Mouse (Mus musculus) CD4-positive helper T cell, adult 2 months (primary cell): ENCODE results near the gene Acbd3.

Experiments
- DNase-seq: peaks from one replicate; pipeline ENCODE4 v3.0.0-alpha.2; 2012; ENCODE audit warnings: low read depth, missing footprints, low spot score

The Acbd3 gene

DNA sequence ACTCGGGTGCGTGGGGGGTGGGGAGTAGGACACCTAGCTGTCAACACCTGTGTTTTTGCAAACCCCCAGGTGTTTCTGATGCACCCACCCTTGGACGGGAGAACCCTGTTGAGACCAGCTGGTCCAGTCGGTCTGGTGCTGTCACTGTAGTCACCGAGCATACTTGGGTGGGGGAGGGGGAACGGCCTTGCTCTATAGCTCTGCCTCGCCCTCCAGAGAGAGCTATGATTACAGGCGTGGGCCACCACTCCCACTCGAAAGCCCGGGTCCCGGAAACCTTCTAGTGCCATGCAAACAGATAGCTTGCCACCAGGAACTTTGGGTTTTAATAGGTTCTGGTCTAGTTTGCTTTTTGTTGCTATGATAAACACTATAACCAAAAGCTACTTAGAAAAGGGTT is 36.3 kb downstream of the Acbd3 start:
- no peak for DNase-seq

DNA sequence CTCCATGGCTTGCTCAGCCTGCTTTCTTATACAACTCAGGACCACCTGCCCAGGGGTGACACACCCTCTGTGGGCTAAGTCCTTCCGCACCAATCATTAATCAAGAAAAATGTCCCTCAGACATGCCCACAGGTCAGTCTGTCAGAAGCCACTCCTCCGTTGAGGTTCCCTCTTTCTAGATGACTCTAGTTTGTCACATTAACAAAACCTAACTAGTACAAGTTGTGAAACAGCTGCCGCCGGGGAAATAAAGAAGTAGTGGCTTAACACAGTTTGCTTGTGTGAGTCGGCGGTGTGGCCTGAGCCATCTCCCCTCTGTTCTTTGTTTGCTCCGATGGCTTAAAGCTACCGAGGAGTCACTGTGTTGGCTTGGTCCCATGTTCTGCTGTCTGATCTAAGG is 36.8 kb downstream of the Acbd3 start:
- no peak for DNase-seq

DNA sequence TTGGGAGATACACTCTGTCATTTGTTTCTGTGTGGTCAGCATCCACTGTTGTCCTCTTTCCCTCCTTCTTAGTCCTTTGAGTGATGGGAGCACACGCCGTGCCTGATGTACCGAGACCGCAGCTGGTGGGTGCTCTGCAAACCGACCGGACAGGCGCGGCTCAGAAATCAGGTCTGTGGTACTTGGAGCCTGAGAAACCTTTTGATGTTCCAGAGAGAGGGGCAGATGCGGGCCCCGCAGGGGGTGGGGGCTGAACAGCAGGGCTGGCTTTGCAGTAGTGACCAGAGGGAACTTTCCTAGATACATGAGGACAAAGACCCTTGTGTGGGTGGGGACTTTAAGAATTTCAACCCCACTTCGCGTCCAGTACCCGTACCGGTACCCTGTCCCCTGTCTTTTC is 37.5 kb downstream of the Acbd3 start:
- DNase-seq, result no peak

DNA sequence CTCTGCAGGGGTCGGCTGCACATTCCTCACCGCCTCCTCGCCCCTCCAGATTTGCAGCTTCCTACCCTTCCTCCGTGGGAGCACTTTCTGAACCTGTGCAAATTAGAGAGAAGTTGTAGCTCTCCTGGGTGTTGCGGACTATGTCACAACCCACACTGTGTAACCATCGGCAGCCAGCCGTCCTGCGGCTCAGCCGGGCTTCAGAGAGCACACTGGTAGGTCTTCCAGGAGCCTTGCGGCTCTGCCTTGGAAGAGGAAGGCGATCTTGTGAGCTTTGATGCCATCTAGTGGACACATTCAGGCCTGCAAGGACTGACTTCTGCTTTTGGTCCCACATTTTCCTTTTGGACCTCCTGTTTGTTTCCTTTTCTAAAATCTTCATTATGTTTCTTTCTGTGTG is 38.0 kb downstream of the Acbd3 start:
- peak; percentile 82 for DNase-seq

GRCm38 (mm10) chr1:180765393-180765792 is 39.5 kb downstream of the Acbd3 start:
- peak; percentile 28 for DNase-seq

- DNase-seq, result peak; percentile 66
Observed at GRCm38 (mm10) chr1:180766557-180766956, 40.7 kb downstream of the Acbd3 start.

GRCm38 (mm10) chr1:180767541-180768333 is 41.9 kb downstream of the Acbd3 start:
- DNase-seq, result peak; percentile 63

- peak; percentile 84 for DNase-seq
Observed at GRCm38 (mm10) chr1:180768334-180769168, 42.7 kb downstream of the Acbd3 start.

- no peak for DNase-seq
Observed at GRCm38 (mm10) chr1:180771306-180771705, 45.5 kb downstream of the Acbd3 start.

- DNase-seq, result no peak
Observed at GRCm38 (mm10) chr1:180771722-180772121, 45.9 kb downstream of the Acbd3 start.

DNA sequence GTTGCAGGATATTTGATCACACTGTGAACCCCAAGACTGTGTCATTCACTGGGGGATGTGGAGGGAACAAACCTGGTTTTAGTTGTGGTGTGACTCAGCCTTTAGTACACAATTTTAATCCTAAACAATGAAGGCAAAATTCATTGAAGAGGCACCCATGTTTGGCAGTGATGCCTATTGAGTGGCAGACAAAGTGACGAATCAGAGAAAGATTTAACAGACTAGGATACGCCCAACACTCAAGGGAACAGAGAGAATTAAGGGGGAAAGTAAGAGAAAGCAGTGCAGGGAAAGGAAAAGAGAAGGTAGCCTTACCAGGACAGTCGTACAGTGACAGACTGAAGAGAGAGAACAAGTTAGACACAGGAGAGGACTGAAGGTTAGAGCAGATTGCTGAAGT is 46.4 kb downstream of the Acbd3 start:
- no peak for DNase-seq

GRCm38 (mm10) chr1:180774664-180775063 is 48.8 kb downstream of the Acbd3 start:
- DNase-seq, result peak; percentile 66

GRCm38 (mm10) chr1:180775317-180775716 is 49.5 kb downstream of the Acbd3 start:
- DNase-seq, result peak; percentile 38

DNA sequence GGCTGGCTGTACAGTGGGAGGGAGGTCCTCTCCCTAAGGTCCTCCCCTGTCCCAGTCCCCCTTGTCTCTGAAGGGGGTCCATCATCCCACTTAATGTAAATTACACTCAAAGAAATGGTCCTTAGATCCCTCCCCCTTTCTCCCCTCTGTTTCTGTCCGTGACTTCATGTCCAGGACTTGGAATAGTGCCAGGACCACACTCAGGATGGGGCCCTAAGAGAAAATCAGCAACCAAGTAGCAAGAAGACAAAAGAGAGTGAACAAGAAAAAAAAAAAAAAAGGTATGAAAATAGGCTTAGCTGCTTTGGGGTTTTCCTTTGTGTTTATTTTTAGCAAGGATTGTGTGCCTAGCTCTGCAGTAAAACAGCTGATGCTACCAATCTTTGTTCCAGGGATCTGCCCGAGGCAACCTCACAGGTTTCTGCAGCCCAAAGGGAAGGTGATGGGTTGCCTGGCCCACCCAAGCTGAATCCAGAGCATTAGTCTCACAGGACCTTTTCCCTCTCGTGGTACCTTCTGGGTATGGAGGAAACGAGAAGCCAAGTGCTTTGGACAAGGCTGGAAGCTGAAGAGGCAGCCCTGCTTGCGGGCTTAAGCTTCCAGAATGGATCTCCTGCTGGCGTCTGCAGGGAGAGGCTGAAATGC is 50.1 kb downstream of the Acbd3 start:
- DNase-seq, result no peak

- no peak for DNase-seq
Observed at GRCm38 (mm10) chr1:180776494-180776893, 50.7 kb downstream of the Acbd3 start.

DNA sequence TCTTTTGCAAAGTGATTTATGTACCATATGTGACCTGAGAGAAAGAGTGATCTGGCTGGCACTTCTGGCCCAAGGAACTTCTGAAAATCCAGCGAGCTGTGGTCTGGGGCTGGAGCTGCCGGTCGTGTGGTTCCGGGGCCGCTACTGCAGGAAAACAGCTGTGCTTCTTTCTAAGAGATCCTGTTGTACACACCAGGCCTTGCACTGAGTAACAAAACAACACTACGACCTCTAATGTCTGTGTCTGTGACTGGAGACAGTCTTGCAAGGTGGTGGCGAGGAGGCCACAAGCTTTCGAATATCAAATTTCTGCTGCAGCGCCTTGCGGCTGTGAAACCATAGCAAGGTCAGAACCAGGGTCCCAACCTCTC is 51.4 kb downstream of the Acbd3 start:
- DNase-seq, result no peak

DNA sequence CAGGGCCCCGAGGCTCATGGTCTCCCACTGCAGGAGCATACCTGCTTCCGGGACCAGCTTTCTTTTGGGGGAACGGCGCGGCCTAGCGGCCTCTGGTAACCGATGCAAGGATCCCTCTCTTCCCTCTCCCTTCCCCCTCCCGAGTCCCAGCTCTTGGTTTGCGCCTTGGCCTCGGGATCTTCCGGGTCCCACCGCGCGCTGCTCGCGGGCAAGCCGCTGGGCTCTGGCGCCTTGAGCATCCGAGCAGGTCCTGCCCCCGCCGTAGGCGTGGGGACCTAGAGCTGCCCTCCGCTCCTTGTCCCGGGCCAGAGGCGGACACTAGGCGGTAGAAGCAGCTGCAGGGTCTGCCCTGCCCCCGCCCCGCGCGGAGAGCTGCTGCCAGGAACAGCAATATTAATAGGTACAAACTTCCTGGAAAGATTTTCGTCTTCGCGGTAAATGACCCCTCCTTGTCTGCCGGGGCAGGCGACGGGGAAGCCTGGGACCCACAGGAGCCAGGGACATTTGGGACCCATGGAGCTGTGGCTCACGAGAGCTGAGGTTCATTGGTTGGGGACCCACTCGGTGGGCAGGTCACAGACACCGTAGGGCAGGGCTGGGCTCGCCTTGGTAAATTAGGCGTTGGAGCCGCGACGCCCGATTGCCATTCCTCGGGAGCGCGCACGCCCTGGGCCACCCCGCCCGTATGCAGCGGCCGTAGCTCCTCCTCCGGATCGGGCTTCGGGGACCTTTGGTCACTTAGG is 52.0 kb downstream of the Acbd3 start:
- peak; percentile 77 for DNase-seq

GRCm38 (mm10) chr1:180778403-180778754 is 52.5 kb downstream of the Acbd3 start:
- no peak for DNase-seq

DNA sequence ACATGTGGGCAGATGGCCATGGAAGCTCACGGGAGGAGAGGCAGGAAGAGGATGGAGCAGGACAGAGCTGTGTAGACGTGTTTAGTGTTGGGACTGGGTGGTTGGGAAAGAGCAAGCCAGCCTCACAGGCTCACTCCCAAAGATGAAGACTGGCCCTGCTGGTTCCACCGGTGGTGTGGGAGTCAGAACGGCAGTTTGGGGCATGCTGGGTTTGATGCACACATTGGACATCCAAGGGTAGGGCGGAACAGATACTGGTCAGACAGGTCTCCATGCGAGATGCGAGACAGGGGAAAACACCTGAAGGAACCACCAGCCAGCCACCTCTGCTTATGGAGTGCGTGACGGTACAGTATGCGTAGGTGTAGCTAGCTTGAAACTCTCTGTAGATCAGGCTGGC is 53.1 kb downstream of the Acbd3 start:
- DNase-seq, result peak; percentile 24

DNA sequence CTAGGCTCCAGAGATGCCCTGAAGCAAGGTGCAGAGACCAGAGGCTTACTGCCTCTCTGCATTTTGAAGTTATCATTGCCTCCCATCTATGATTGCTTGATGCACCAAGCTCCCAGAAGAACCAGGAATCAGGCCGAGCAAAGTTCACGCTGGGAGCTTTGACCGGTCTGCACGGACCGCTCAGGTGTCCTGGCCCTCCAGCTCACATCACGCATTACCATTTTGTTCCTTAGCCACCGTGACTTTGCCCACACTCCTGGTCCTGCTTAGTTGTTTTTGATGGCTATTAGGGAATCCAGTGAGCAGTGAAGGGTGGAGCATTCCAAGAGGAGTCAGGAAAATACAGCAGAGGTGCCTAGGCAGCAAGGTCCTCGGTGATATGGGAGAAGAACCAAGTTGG is 54.4 kb downstream of the Acbd3 start:
- DNase-seq, result no peak

GRCm38 (mm10) chr1:180781250-180781649 is 55.4 kb downstream of the Acbd3 start:
- no peak for DNase-seq
